Mouse (Mus musculus) bone marrow, adult 2 months (tissue): ENCODE measurements around the gene Vps8. TPM values are rescaled to one million over a fixed set of nuclear protein-coding genes. Genes with fewer than 3 reads are reported as not detected.

Experiments
- H3K27ac ChIP-seq: fragments of 200-500 bp; 2 replicates; pipeline ENCODE4 v1.5.1; 2012; ENCODE audit warnings: low read depth, mild to moderate bottlenecking, control low read depth, inconsistent platforms, low read length; ENCODE audit not compliant: control insufficient read depth, poor library complexity, insufficient read depth
- H3K4me1 ChIP-seq: fragments of 200-500 bp; 2 replicates; pipeline ENCODE4 v1.6.1; 2011; ENCODE audit warnings: low read length; ENCODE audit not compliant: control insufficient read depth, insufficient read depth
- H3K4me3 ChIP-seq: fragments of 200-500 bp; replicated peaks from 2 replicates; pipeline ENCODE3; 2011; ENCODE audit warnings: mild to moderate bottlenecking, low read depth, low read length, control low read depth; ENCODE audit not compliant: control insufficient read depth
- CTCF ChIP-seq: fragments of 200-500 bp; IDR thresholded peaks from 2 replicates; pipeline ENCODE4 v1.5.1; 2011; ENCODE audit warnings: low read length, control low read depth; ENCODE audit not compliant: control insufficient read depth, insufficient read depth
- POLR2A ChIP-seq: fragments of 200-500 bp; IDR thresholded peaks from 2 replicates; pipeline ENCODE4 v1.6.1; 2011; ENCODE audit warnings: low read depth, mild to moderate bottlenecking, control low read depth, low read length, borderline replicate concordance; ENCODE audit not compliant: control insufficient read depth
- WGBS: fragments of 180-500 bp; shearing (Covaris S2); methylation state at CpG from one replicate; pipeline ENCODE4 v1.1.7; 2018; 5-methylcytosine and 5-hydroxymethylcytosine counted together
- polyA plus RNA-seq: library from polyadenylated mRNA; stranded (reverse); fragments of >200 nt; gene quantifications from 2 replicates; pipeline ENCODE4 v1.2.4, GENCODE M21; 2011; ENCODE audit warnings: low replicate concordance; ENCODE audit not compliant: missing spikeins, insufficient read depth, insufficient read length

The Vps8 gene
- polyA plus RNA-seq, 1 experiment, result 14.1 TPM

GRCm38 (mm10) chr16:21497627-21498026 is 74.7 kb downstream of the Vps8 start:
- Histone ChIP-seq H3K4me3 (no peak overlapping the region), H3K4me1 (no peaks in the 10 kb centered on the region; the same call in 1 of the 2 replicates), H3K27ac (no peak overlapping the region)
- 81% methylated on average over 3 of the region's 3 CpGs for WGBS
- no peak for TF ChIP-seq CTCF
- no peak for TF ChIP-seq POLR2A

GRCm38 (mm10) chr16:21498984-21499383 is 76.1 kb downstream of the Vps8 start:
- TF ChIP-seq CTCF, result no peak
- no peak for TF ChIP-seq POLR2A
- WGBS, result 85% methylated on average over 4 of the region's 4 CpGs
- H3K27ac ChIP-seq, result no peak overlapping the region
- H3K4me1 ChIP-seq, result no peaks in the 10 kb centered on the region; the same call in 1 of the 2 replicates
- H3K4me3 ChIP-seq, result no peak overlapping the region

DNA sequence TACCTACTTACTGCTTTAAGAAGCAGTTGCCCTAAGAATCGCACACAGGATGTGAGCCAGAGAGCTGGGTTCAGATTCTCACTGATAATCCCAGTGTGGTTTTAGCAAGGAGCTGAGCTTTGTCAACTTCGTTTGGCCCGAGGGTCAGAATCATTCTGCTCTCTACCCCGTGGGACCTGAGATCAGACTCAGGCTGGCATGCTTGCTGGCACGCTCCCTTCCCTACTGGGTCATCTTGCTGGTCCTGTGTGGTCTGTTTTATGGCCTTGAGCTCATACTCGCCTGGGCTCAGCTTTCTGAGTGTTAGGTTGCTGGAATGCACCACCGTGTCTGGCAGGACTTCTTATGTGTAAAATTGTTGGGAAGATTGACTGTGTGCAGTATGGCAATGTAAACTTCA is 76.7 kb downstream of the Vps8 start:
- WGBS, result 82% methylated on average over 7 of the region's 7 CpGs
- no peak for TF ChIP-seq CTCF
- TF ChIP-seq POLR2A, result no peak
- no peak overlapping the region for H3K27ac ChIP-seq
- H3K4me1 ChIP-seq, result no peaks in the 10 kb centered on the region
- no peak overlapping the region for H3K4me3 ChIP-seq

- 70% methylated on average over 9 of the region's 9 CpGs for WGBS
- TF ChIP-seq CTCF (no peak), POLR2A (no peak)
- no peak overlapping the region for H3K4me3 ChIP-seq
- no peaks in the 10 kb centered on the region; the same call in none of the 2 replicates for H3K4me1 ChIP-seq
- no peak overlapping the region for H3K27ac ChIP-seq
Observed at GRCm38 (mm10) chr16:21518833-21519232, 95.9 kb downstream of the Vps8 start.

GRCm38 (mm10) chr16:21519785-21520184 is 96.9 kb downstream of the Vps8 start:
- no peak overlapping the region for H3K27ac ChIP-seq
- H3K4me3 ChIP-seq, result no peak overlapping the region
- TF ChIP-seq POLR2A, result no peak
- TF ChIP-seq CTCF, result no peak
- no peaks in the 10 kb centered on the region; the same call in none of the 2 replicates for H3K4me1 ChIP-seq

DNA sequence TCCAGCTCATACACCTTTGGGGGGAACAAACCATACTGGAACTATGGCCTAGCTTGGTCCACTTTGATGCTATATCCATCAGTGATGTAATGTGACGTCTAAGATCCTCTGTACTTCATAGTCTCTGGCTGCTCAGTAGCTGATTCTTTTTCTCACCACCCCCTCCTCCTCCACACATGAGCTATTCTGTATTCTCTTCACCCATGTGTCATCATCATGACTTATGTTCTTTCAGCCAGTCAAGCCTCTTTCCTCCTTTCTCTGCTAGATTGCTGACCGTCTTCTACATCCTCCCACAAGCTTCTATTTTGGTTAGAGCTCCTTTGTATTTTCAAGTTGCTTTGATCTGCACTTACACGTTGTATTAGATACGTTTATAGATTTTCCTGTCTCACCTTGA is 100.8 kb downstream of the Vps8 start:
- no peak for TF ChIP-seq CTCF
- TF ChIP-seq POLR2A, result no peak
- WGBS, result 83% methylated on average over 4 of the region's 4 CpGs
- Histone ChIP-seq H3K27ac (no peak overlapping the region), H3K4me3 (no peak overlapping the region), H3K4me1 (no peaks in the 10 kb centered on the region; the same call in none of the 2 replicates)

GRCm38 (mm10) chr16:21525376-21525775 is 102.5 kb downstream of the Vps8 start:
- TF ChIP-seq POLR2A, result no peak
- TF ChIP-seq CTCF, result no peak
- WGBS, result 90% methylated on average over 1 of the region's 1 CpGs
- H3K27ac ChIP-seq, result no peak overlapping the region
- no peaks in the 10 kb centered on the region; the same call in 1 of the 2 replicates for H3K4me1 ChIP-seq
- H3K4me3 ChIP-seq, result no peak overlapping the region

GRCm38 (mm10) chr16:21527271-21528007 is 104.5 kb downstream of the Vps8 start:
- Histone ChIP-seq H3K4me1 (no peaks in the 10 kb centered on the region), H3K27ac (no peak overlapping the region), H3K4me3 (no peak overlapping the region)
- WGBS, result 90% methylated on average over 10 of the region's 10 CpGs
- TF ChIP-seq POLR2A (no peak), CTCF (no peak)
